Mouse (Mus musculus): ENCODE results near the gene Aox1. TPM values are rescaled to one million over a fixed set of nuclear protein-coding genes. Genes with fewer than 3 reads are reported as not detected.

The Aox1 gene
- polyA plus RNA-seq, 1 experiment from 2014 or later = 0.05 TPM

GRCm38 (mm10) chr1:58081356-58081755 lies 51.6 kb downstream of the Aox1 start:
- Histone ChIP-seq H3K27me3 (replicated peaks; ENCODE audit: control insufficient read depth, insufficient read depth, low read length) (no peaks in the 10 kb centered on the region), H3K4me1 (replicated peaks; ENCODE audit: control insufficient read depth, insufficient read depth, low read length) (no peaks in the 10 kb centered on the region), H3K4me3 (ENCODE audit: low read depth, low read length) (no peak overlapping the region), H3K9ac (ENCODE audit: low read length) (no peak overlapping the region), H3K9me3 (ENCODE audit: control insufficient read depth, low read length) (no peaks in the 10 kb centered on the region), H3K36me3 (ENCODE audit: control insufficient read depth, insufficient read depth, low read length) (no peaks in the 10 kb centered on the region), H3K4me2 (ENCODE audit: low read length) (no peak overlapping the region), H3K27ac (ENCODE audit: low read depth) (no peak overlapping the region)
- ATAC-seq (replicated peaks; ENCODE audit: low FRiP score, low TSS enrichment, low read depth) (no peak), DNase-seq (ENCODE audit: low spot score) (no peak)
- WGBS = 81% methylated on average over 5 of the region's 5 CpGs

- WGBS = 52% methylated on average over 5 of the region's 5 CpGs
- ATAC-seq (replicated peaks; ENCODE audit: low FRiP score, low TSS enrichment, low read depth) (no peak), DNase-seq (ENCODE audit: low spot score) (no peak)
- no peak overlapping the region for H3K4me3 ChIP-seq (ENCODE audit: low read depth, low read length)
- H3K9me3 ChIP-seq (ENCODE audit: control insufficient read depth, low read length) = no peaks in the 10 kb centered on the region
- H3K4me1 ChIP-seq (replicated peaks; ENCODE audit: control insufficient read depth, insufficient read depth, low read length) = no peaks in the 10 kb centered on the region
- no peak overlapping the region for H3K4me2 ChIP-seq (ENCODE audit: low read length)
- no peaks in the 10 kb centered on the region for H3K27me3 ChIP-seq (replicated peaks; ENCODE audit: control insufficient read depth, insufficient read depth, low read length)
- H3K9ac ChIP-seq (ENCODE audit: low read length) = no peak overlapping the region
- H3K36me3 ChIP-seq (ENCODE audit: control insufficient read depth, insufficient read depth, low read length) = no peaks in the 10 kb centered on the region
- no peak overlapping the region for H3K27ac ChIP-seq (ENCODE audit: low read depth)
Observed at GRCm38 (mm10) chr1:58089316-58089715, 59.6 kb downstream of the Aox1 start.

- ATAC-seq (replicated peaks; ENCODE audit: low FRiP score, low TSS enrichment, low read depth) = no peak
Observed at GRCm38 (mm10) chr1:58090191-58090590, 60.5 kb downstream of the Aox1 start.

GRCm38 (mm10) chr1:58091213-58091612 lies 61.5 kb downstream of the Aox1 start:
- 82% methylated on average over 3 of the region's 3 CpGs for WGBS

More at GRCm38 (mm10) chr1:58090191-58090590, 60.5 kb downstream of the Aox1 start:
- no peak for DNase-seq (ENCODE audit: low spot score)
- Histone ChIP-seq H3K9ac (ENCODE audit: low read length) (no peak overlapping the region), H3K4me3 (ENCODE audit: low read depth, low read length) (no peak overlapping the region), H3K9me3 (ENCODE audit: control insufficient read depth, low read length) (no peaks in the 10 kb centered on the region), H3K4me1 (replicated peaks; ENCODE audit: control insufficient read depth, insufficient read depth, low read length) (no peaks in the 10 kb centered on the region), H3K36me3 (ENCODE audit: control insufficient read depth, insufficient read depth, low read length) (no peaks in the 10 kb centered on the region), H3K27ac (ENCODE audit: low read depth) (no peak overlapping the region), H3K27me3 (replicated peaks; ENCODE audit: control insufficient read depth, insufficient read depth, low read length) (no peaks in the 10 kb centered on the region), H3K4me2 (ENCODE audit: low read length) (no peak overlapping the region)
- WGBS = 80% methylated on average over 4 of the region's 4 CpGs

GRCm38 (mm10) chr1:58091992-58092560 lies 62.3 kb downstream of the Aox1 start:
- Histone ChIP-seq H3K9me3 (ENCODE audit: control insufficient read depth, low read length) (no peaks in the 10 kb centered on the region), H3K9ac (ENCODE audit: low read length) (no peak overlapping the region), H3K27me3 (replicated peaks; ENCODE audit: control insufficient read depth, insufficient read depth, low read length) (no peaks in the 10 kb centered on the region), H3K4me1 (replicated peaks; ENCODE audit: control insufficient read depth, insufficient read depth, low read length) (no peaks in the 10 kb centered on the region), H3K27ac (ENCODE audit: low read depth) (no peak overlapping the region), H3K4me3 (ENCODE audit: low read depth, low read length) (no peak overlapping the region), H3K36me3 (ENCODE audit: control insufficient read depth, insufficient read depth, low read length) (no peaks in the 10 kb centered on the region), H3K4me2 (ENCODE audit: low read length) (no peak overlapping the region)
- DNase-seq (ENCODE audit: low spot score) (no peak), ATAC-seq (replicated peaks; ENCODE audit: low FRiP score, low TSS enrichment, low read depth) (no peak)
- WGBS = 67% methylated on average over 2 of the region's 2 CpGs

More at GRCm38 (mm10) chr1:58091213-58091612, 61.5 kb downstream of the Aox1 start:
- no peaks in the 10 kb centered on the region for H3K9me3 ChIP-seq (ENCODE audit: control insufficient read depth, low read length)
- ATAC-seq (replicated peaks; ENCODE audit: low FRiP score, low TSS enrichment, low read depth) (no peak), DNase-seq (ENCODE audit: low spot score) (no peak)
- H3K27me3 ChIP-seq (replicated peaks; ENCODE audit: control insufficient read depth, insufficient read depth, low read length) = no peaks in the 10 kb centered on the region
- no peak overlapping the region for H3K9ac ChIP-seq (ENCODE audit: low read length)
- no peak overlapping the region for H3K4me2 ChIP-seq (ENCODE audit: low read length)
- H3K4me1 ChIP-seq (replicated peaks; ENCODE audit: control insufficient read depth, insufficient read depth, low read length) = no peaks in the 10 kb centered on the region
- H3K36me3 ChIP-seq (ENCODE audit: control insufficient read depth, insufficient read depth, low read length) = no peaks in the 10 kb centered on the region
- no peak overlapping the region for H3K4me3 ChIP-seq (ENCODE audit: low read depth, low read length)
- H3K27ac ChIP-seq (ENCODE audit: low read depth) = no peak overlapping the region

- H3K4me1 ChIP-seq (replicated peaks; ENCODE audit: control insufficient read depth, insufficient read depth, low read length) = no peaks in the 10 kb centered on the region
- WGBS = 80% methylated on average over 6 of the region's 6 CpGs
- no peak overlapping the region for H3K4me2 ChIP-seq (ENCODE audit: low read length)
- H3K4me3 ChIP-seq (ENCODE audit: low read depth, low read length) = no peak overlapping the region
- H3K9me3 ChIP-seq (ENCODE audit: control insufficient read depth, low read length) = no peaks in the 10 kb centered on the region
- H3K36me3 ChIP-seq (ENCODE audit: control insufficient read depth, insufficient read depth, low read length) = no peaks in the 10 kb centered on the region
- no peak overlapping the region for H3K9ac ChIP-seq (ENCODE audit: low read length)
- no peak overlapping the region for H3K27ac ChIP-seq (ENCODE audit: low read depth)
- no peak for ATAC-seq (replicated peaks; ENCODE audit: low FRiP score, low TSS enrichment, low read depth)
- H3K27me3 ChIP-seq (replicated peaks; ENCODE audit: control insufficient read depth, insufficient read depth, low read length) = no peaks in the 10 kb centered on the region
- DNase-seq (ENCODE audit: low spot score) = no peak
Observed at GRCm38 (mm10) chr1:58097338-58097737, 67.6 kb downstream of the Aox1 start.

- Histone ChIP-seq H3K4me2 (ENCODE audit: low read length) (no peak overlapping the region), H3K27me3 (replicated peaks; ENCODE audit: control insufficient read depth, insufficient read depth, low read length) (no peaks in the 10 kb centered on the region), H3K9me3 (ENCODE audit: control insufficient read depth, low read length) (no peaks in the 10 kb centered on the region), H3K36me3 (ENCODE audit: control insufficient read depth, insufficient read depth, low read length) (no peaks in the 10 kb centered on the region), H3K4me1 (replicated peaks; ENCODE audit: control insufficient read depth, insufficient read depth, low read length) (no peaks in the 10 kb centered on the region), H3K27ac (ENCODE audit: low read depth) (no peak overlapping the region), H3K4me3 (ENCODE audit: low read depth, low read length) (no peak overlapping the region), H3K9ac (ENCODE audit: low read length) (no peak overlapping the region)
- no peak for DNase-seq (ENCODE audit: low spot score)
- ATAC-seq (replicated peaks; ENCODE audit: low FRiP score, low TSS enrichment, low read depth) = no peak
Observed at GRCm38 (mm10) chr1:58099119-58099518, 69.4 kb downstream of the Aox1 start.

- WGBS = 76% methylated on average over 2 of the region's 2 CpGs
- H3K4me3 ChIP-seq (ENCODE audit: low read depth, low read length) = no peak overlapping the region
- ATAC-seq (replicated peaks; ENCODE audit: low FRiP score, low TSS enrichment, low read depth) (no peak), DNase-seq (ENCODE audit: low spot score) (no peak)
- H3K27me3 ChIP-seq (replicated peaks; ENCODE audit: control insufficient read depth, insufficient read depth, low read length) = no peaks in the 10 kb centered on the region
- no peaks in the 10 kb centered on the region for H3K4me1 ChIP-seq (replicated peaks; ENCODE audit: control insufficient read depth, insufficient read depth, low read length)
- no peaks in the 10 kb centered on the region for H3K9me3 ChIP-seq (ENCODE audit: control insufficient read depth, low read length)
- no peak overlapping the region for H3K9ac ChIP-seq (ENCODE audit: low read length)
- H3K4me2 ChIP-seq (ENCODE audit: low read length) = no peak overlapping the region
- H3K27ac ChIP-seq (ENCODE audit: low read depth) = no peak overlapping the region
- no peaks in the 10 kb centered on the region for H3K36me3 ChIP-seq (ENCODE audit: control insufficient read depth, insufficient read depth, low read length)
Observed at GRCm38 (mm10) chr1:58101531-58102146, 71.9 kb downstream of the Aox1 start.

GRCm38 (mm10) chr1:58102494-58102893 lies 72.8 kb downstream of the Aox1 start:
- ATAC-seq (replicated peaks; ENCODE audit: low FRiP score, low TSS enrichment, low read depth) (no peak), DNase-seq (ENCODE audit: low spot score) (no peak)
- H3K9me3 ChIP-seq (ENCODE audit: control insufficient read depth, low read length) = no peaks in the 10 kb centered on the region
- H3K9ac ChIP-seq (ENCODE audit: low read length) = no peak overlapping the region
- no peak overlapping the region for H3K4me3 ChIP-seq (ENCODE audit: low read depth, low read length)
- 74% methylated on average over 7 of the region's 7 CpGs for WGBS
- H3K27me3 ChIP-seq (replicated peaks; ENCODE audit: control insufficient read depth, insufficient read depth, low read length) = no peaks in the 10 kb centered on the region
- no peak overlapping the region for H3K27ac ChIP-seq (ENCODE audit: low read depth)
- no peaks in the 10 kb centered on the region for H3K4me1 ChIP-seq (replicated peaks; ENCODE audit: control insufficient read depth, insufficient read depth, low read length)
- H3K36me3 ChIP-seq (ENCODE audit: control insufficient read depth, insufficient read depth, low read length) = no peaks in the 10 kb centered on the region
- H3K4me2 ChIP-seq (ENCODE audit: low read length) = no peak overlapping the region
